Mouse (Mus musculus): ENCODE measurements around the gene Styk1. TPM values are rescaled to one million over a fixed set of nuclear protein-coding genes. Genes with fewer than 3 reads are reported as not detected.

Gene Styk1
- 1.2 and 1.6 TPM in 2 replicates for polyA plus RNA-seq (2015; fragmentation: Nextera tagmentation; extraction: Ambion mirVana)

- Histone ChIP-seq H3K27ac (no peak within 1 kb of the TSS), H3K36me3 (ENCODE audit: poor library complexity, severe bottlenecking) (no peaks in the 10 kb centered on the region), H3K9ac (peak within 1 kb of the TSS; percentile 48; the same call in 1 of the 2 replicates), H3K4me3 (peak within 1 kb of the TSS; percentile 32), H3K9me3 (replicated peaks) (no peaks in the 10 kb centered on the region), H3K4me2 (peak within 1 kb of the TSS; percentile 63), H3K27me3 (no peaks in the 10 kb centered on the region), H3K4me1 (peaks cover 5% of the 10 kb centered on the region; the same call in 1 of the 2 replicates)
- peak; percentile 93 for ATAC-seq
- WGBS, result 1% methylated on average over 16 of the region's 16 CpGs
Observed at GRCm38 (mm10) chr6:131353352-131353919, at the start of gene Styk1. Gene Styk1, minus strand, starts transcription at chr6:131353597.

DNA sequence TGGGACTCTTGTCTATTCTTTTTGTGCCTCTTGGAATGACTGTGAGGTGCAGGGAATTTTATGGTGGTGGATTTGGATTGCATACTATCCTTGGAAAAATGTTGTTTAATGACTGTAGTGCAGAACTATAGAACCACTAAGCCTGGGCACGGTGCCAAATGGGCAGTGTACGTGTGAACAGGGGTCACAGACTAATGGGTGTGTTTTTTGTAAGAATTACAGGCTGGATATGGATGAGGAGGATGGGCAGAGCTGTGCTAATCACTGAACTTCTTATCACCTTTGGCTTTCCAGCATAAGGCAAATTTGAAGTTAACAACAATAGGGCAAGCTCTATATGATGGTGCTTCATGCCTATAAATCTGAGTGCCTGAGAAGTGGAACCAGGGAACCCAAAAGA, 49.6 kb upstream of the Styk1 start:
- Histone ChIP-seq H3K4me3 (no peak overlapping the region), H3K27ac (no peak overlapping the region), H3K27me3 (no peaks in the 10 kb centered on the region), H3K4me1 (no peaks in the 10 kb centered on the region), H3K9me3 (replicated peaks) (no peaks in the 10 kb centered on the region), H3K9ac (no peak overlapping the region), H3K4me2 (no peak overlapping the region), H3K36me3 (ENCODE audit: poor library complexity, severe bottlenecking) (no peaks in the 10 kb centered on the region)
- 0 out of 2 replicates have a peak, but pooled peaks have one; percentile 51 for ATAC-seq
- WGBS, result 51% methylated on average over 2 of the region's 2 CpGs

- Histone ChIP-seq H3K36me3 (ENCODE audit: poor library complexity, severe bottlenecking) (no peaks in the 10 kb centered on the region), H3K9me3 (replicated peaks) (no peaks in the 10 kb centered on the region), H3K27ac (no peak overlapping the region), H3K4me3 (no peak overlapping the region), H3K4me1 (no peaks in the 10 kb centered on the region), H3K9ac (no peak overlapping the region), H3K4me2 (no peak overlapping the region), H3K27me3 (no peaks in the 10 kb centered on the region)
- ATAC-seq, result no peak
Observed at GRCm38 (mm10) chr6:131402606-131403005, 49.2 kb upstream of the Styk1 start.

DNA sequence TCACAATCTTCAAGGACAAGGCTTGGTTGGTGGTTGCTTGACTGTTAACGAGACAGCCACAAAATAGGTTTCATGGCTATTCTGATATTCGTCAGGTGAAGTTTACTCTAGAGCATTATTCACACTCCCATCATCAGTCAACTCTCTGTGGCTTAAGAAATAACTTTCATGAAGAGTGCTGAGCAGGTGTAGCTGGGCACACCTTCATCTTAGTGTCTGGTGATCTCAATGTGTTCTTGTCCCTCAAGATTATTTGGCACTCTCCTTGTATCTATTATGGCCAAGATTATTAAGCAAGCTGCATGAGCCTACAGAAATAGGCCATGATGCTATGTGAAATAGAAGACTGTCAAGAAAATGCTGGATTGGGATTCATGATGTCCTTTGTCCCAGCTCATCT, 47.9 kb upstream of the Styk1 start:
- WGBS, result 85% methylated on average over 2 of the region's 2 CpGs
- Histone ChIP-seq H3K9me3 (replicated peaks) (no peaks in the 10 kb centered on the region), H3K27me3 (no peaks in the 10 kb centered on the region), H3K27ac (no peak overlapping the region), H3K4me1 (no peaks in the 10 kb centered on the region), H3K4me2 (no peak overlapping the region), H3K36me3 (ENCODE audit: poor library complexity, severe bottlenecking) (no peaks in the 10 kb centered on the region), H3K4me3 (no peak overlapping the region), H3K9ac (no peak overlapping the region)
- no peak for ATAC-seq

DNA sequence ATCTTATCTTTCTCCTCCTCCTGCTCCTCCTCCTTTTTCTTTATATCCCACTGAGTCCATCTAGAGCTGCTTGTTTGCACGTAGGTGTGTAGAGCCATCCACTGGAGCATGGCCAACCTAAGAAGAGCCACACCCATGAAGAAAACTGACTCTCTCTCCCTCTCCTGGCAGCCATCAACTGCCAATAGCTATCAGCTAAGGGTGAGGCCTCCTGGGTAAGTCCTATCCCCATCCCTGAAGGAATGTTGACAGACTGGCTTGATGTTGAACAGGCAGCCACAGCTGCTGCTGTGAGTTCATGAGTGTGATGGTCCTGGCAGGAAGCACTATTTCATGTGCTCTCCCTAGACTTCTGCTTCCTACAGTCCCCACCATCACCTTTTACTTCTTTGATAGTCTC, 43.3 kb upstream of the Styk1 start:
- Histone ChIP-seq H3K4me2 (no peak overlapping the region), H3K9ac (no peak overlapping the region), H3K4me3 (no peak overlapping the region), H3K27ac (no peak overlapping the region), H3K9me3 (replicated peaks) (no peaks in the 10 kb centered on the region), H3K4me1 (no peaks in the 10 kb centered on the region), H3K27me3 (no peaks in the 10 kb centered on the region), H3K36me3 (ENCODE audit: poor library complexity, severe bottlenecking) (no peaks in the 10 kb centered on the region)
- no peak for ATAC-seq
- WGBS, result 70% methylated on average over 1 of the region's 1 CpGs

GRCm38 (mm10) chr6:131393873-131394660, 40.7 kb upstream of the Styk1 start:
- Histone ChIP-seq H3K27me3 (no peaks in the 10 kb centered on the region), H3K4me2 (no peak overlapping the region), H3K4me1 (peaks cover 2% of the 10 kb centered on the region; the same call in 1 of the 2 replicates), H3K4me3 (no peak overlapping the region), H3K36me3 (ENCODE audit: poor library complexity, severe bottlenecking) (no peaks in the 10 kb centered on the region), H3K9ac (no peak overlapping the region), H3K27ac (no peak overlapping the region), H3K9me3 (replicated peaks) (no peaks in the 10 kb centered on the region)
- no peak for ATAC-seq
- 72% methylated on average over 4 of the region's 4 CpGs for WGBS

GRCm38 (mm10) chr6:131388040-131389021, 34.9 kb upstream of the Styk1 start, which contains the start of gene Ybx3:
Gene Ybx3, minus strand, starts transcription at chr6:131388476.
- no peaks in the 10 kb centered on the region for H3K9me3 ChIP-seq (replicated peaks)

DNA sequence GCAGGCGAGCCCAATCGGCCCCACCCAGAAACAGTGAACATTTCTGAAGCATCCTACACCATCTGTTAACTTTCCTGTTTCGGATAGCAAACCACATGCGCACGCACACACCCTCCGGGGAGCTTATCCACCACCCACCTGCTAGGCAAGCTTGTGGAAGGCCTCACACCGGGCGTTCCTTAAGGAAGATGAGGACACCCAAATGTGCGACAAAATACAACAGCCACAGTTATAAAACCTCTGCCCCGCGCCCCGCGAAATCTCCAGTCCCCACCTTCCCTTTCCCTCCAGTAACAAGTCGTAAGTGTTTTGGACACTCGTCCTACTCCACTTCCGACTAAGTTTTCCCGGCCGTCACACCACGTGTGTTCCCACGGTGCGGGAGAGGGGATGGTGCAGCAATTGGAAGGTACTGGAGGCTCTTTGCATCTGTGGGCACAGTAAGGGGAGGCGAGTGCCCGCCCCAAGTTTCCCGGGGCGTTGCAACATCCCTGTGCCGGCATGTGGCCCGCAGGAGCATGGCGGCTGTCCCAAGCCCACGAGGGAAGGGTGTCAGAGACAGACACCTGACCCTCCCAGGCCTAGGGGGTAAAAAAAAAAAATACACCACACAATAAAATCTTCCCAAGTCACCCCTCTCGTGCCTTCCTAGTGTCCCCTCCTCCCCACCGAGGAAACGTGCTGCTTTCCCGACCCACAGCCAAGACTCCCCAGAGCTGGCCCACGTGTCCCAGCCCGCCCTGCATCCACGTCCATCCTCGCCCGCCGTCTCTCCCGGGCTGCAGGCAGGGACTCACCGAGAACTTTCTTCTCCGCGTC, 34.0 kb upstream of the Styk1 start:
- Histone ChIP-seq H3K27ac (peak overlapping the region; percentile 78), H3K9me3 (replicated peaks) (no peaks in the 10 kb centered on the region), H3K36me3 (ENCODE audit: poor library complexity, severe bottlenecking) (no peaks in the 10 kb centered on the region), H3K9ac (peak overlapping the region; percentile 86), H3K4me1 (peaks cover 52% of the 10 kb centered on the region), H3K4me2 (peak overlapping the region; percentile 81), H3K27me3 (no peaks in the 10 kb centered on the region), H3K4me3 (peak overlapping the region; percentile 83)
- WGBS, result under 1% methylated on average over 43 of the region's 43 CpGs
- ATAC-seq, result peak; percentile 49

More at GRCm38 (mm10) chr6:131388040-131389021, 34.9 kb upstream of the Styk1 start, which contains the start of gene Ybx3:
- peak within 1 kb of the TSS; percentile 86 for H3K9ac ChIP-seq
- WGBS, result under 1% methylated on average over 68 of the region's 107 CpGs
- no peaks in the 10 kb centered on the region for H3K36me3 ChIP-seq (ENCODE audit: poor library complexity, severe bottlenecking)
- peak within 1 kb of the TSS; percentile 78 for H3K27ac ChIP-seq
- peak within 1 kb of the TSS; percentile 81 for H3K4me2 ChIP-seq
- peak within 1 kb of the TSS; percentile 83 for H3K4me3 ChIP-seq
- ATAC-seq, result peak; percentile 92
- peaks cover 43% of the 10 kb centered on the region for H3K4me1 ChIP-seq
- H3K27me3 ChIP-seq, result no peaks in the 10 kb centered on the region

- Histone ChIP-seq H3K4me2 (peak overlapping the region; percentile 81), H3K27me3 (no peaks in the 10 kb centered on the region), H3K36me3 (ENCODE audit: poor library complexity, severe bottlenecking) (no peaks in the 10 kb centered on the region), H3K4me1 (peaks cover 58% of the 10 kb centered on the region), H3K9ac (peak overlapping the region; percentile 86), H3K9me3 (replicated peaks) (no peaks in the 10 kb centered on the region), H3K4me3 (peak overlapping the region; percentile 83), H3K27ac (no peak overlapping the region)
- ATAC-seq, result no peak
- WGBS, result 40% methylated on average over 9 of the region's 9 CpGs
Observed at GRCm38 (mm10) chr6:131386416-131387019, 33.1 kb upstream of the Styk1 start.

- Histone ChIP-seq H3K9me3 (replicated peaks) (no peaks in the 10 kb centered on the region), H3K9ac (no peak overlapping the region), H3K27ac (no peak overlapping the region), H3K36me3 (ENCODE audit: poor library complexity, severe bottlenecking) (peaks cover under 1% of the 10 kb centered on the region), H3K27me3 (no peaks in the 10 kb centered on the region), H3K4me1 (peaks cover 58% of the 10 kb centered on the region), H3K4me3 (no peak overlapping the region), H3K4me2 (0 out of 2 replicates have a peak overlapping the region, but pooled peaks have one; percentile 10)
- no peak for ATAC-seq
- WGBS, result 89% methylated on average over 1 of the region's 1 CpGs
Observed at GRCm38 (mm10) chr6:131385469-131385868, 32.1 kb upstream of the Styk1 start.

Measured in forebrain, embryonic 13.5 days (tissue).